Mouse (Mus musculus) megakaryocyte-erythroid progenitor cell, adult 5 weeks (primary cell): ENCODE data around the gene Dctn3. TPM values are rescaled to one million over a fixed set of nuclear protein-coding genes. Genes with fewer than 3 reads are reported as not detected.

ENCODE experiments used
- polyA plus RNA-seq: library from polyadenylated mRNA; stranded (reverse); fragments of >175 nt; gene quantifications from 2 replicates; pipeline ENCODE4 v1.2.3, GENCODE M21; 2012

Dctn3 gene
- polyA plus RNA-seq: 198 and 248 TPM in 2 replicates

GRCm38 (mm10) chr4:41722918-41723351 lies at the start of gene Dctn3:
TSS of gene Dctn3 (minus strand) at chr4:41723170.

GRCm38 (mm10) chr4:41755338-41756305 lies 32.7 kb upstream of the Dctn3 start, which contains the start of gene Sigmar1:
TSS of gene Sigmar1 (minus strand) at chr4:41756157.

GRCm38 (mm10) chr4:41754797-41755337 lies 31.9 kb upstream of the Dctn3 start, which contains the start of gene Galt:
TSS of gene Galt (plus strand) at chr4:41755228.

GRCm38 (mm10) chr4:41731052-41731765 lies 8.2 kb upstream of the Dctn3 start, which contains the start of gene Arid3c:
TSS of gene Arid3c (minus strand) at chr4:41731142.

GRCm38 (mm10) chr4:41713197-41714067 lies 9.5 kb downstream of the Dctn3 start, which contains the start of gene Rpp25l:
TSS of gene Rpp25l (minus strand) at chr4:41713534.

GRCm38 (mm10) chr4:41699783-41700182 lies 23.2 kb downstream of the Dctn3 start, which contains the start of gene Il11ra1:
TSS of gene Il11ra1 (plus strand) at chr4:41699989.

GRCm38 (mm10) chr4:41696930-41697841 lies 25.8 kb downstream of the Dctn3 start, which contains the start of gene Cntfr:
TSS of gene Cntfr (minus strand) at chr4:41697089.

Other genes with a start within 250 kb of the Dctn3 start
- not detected in 2 replicates for gene AI464131, start 220.1 kb downstream of the Dctn3 start, polyA plus RNA-seq
- not detected in 2 replicates for gene 1110017D15Rik, start 205.8 kb downstream of the Dctn3 start, polyA plus RNA-seq
- gene Fam219a, start 153.6 kb downstream of the Dctn3 start, polyA plus RNA-seq: 7.7 and 8.8 TPM in 2 replicates
- not detected in 2 replicates for gene Dnaic1, start 153.4 kb downstream of the Dctn3 start, polyA plus RNA-seq
- gene Enho, start 82.8 kb downstream of the Dctn3 start, polyA plus RNA-seq: 0.40 TPM in 1 of 2 replicates, not detected in the other
- 0.04 TPM in 1 of 2 replicates, not detected in the other for gene Cntfr, start 26.1 kb downstream of the Dctn3 start, polyA plus RNA-seq
- 67.6 and 73.0 TPM in 2 replicates for gene Il11ra1, start 23.2 kb downstream of the Dctn3 start, polyA plus RNA-seq
- 52.4 and 61.5 TPM in 2 replicates for gene Rpp25l, start 9.6 kb downstream of the Dctn3 start, polyA plus RNA-seq
- gene Arid3c, start 8.0 kb upstream of the Dctn3 start, polyA plus RNA-seq: not detected in 2 replicates
- gene Galt, start 32.1 kb upstream of the Dctn3 start, polyA plus RNA-seq: 52.2 and 57.1 TPM in 2 replicates
- 52.0 and 61.8 TPM in 2 replicates for gene Sigmar1, start 33.0 kb upstream of the Dctn3 start, polyA plus RNA-seq
- gene Ccl27a, start 51.1 kb upstream of the Dctn3 start, polyA plus RNA-seq: 53.7 and 60.7 TPM in 2 replicates
- gene Gm21541, start 180.4 kb upstream of the Dctn3 start, polyA plus RNA-seq: not detected in 2 replicates
- 2.0 and 11.5 TPM in 2 replicates for gene Gm20878, start 218.4 kb upstream of the Dctn3 start, polyA plus RNA-seq
- not detected in 2 replicates for gene Fam205a4, start 242.9 kb upstream of the Dctn3 start, polyA plus RNA-seq